Mouse (Mus musculus) gastrocnemius, postnatal 10 days (tissue): ENCODE measurements around the gene Pttg1ip. TPM values are rescaled to one million over a fixed set of nuclear protein-coding genes. Genes with fewer than 3 reads are reported as not detected.

Experiments
- DNase-seq: peaks from one replicate; pipeline ENCODE4 v3.0.0; 2021; ENCODE audit warnings: mixed read lengths
- total RNA-seq, 2 experiments: library from RNA; stranded (reverse); gene quantifications; 2 replicates each; pipeline ENCODE4 v1.2.3; 2021

Gene Pttg1ip
- total RNA-seq, 2 experiments from 2014 or later = 70.2 to 71.3 TPM

DNA sequence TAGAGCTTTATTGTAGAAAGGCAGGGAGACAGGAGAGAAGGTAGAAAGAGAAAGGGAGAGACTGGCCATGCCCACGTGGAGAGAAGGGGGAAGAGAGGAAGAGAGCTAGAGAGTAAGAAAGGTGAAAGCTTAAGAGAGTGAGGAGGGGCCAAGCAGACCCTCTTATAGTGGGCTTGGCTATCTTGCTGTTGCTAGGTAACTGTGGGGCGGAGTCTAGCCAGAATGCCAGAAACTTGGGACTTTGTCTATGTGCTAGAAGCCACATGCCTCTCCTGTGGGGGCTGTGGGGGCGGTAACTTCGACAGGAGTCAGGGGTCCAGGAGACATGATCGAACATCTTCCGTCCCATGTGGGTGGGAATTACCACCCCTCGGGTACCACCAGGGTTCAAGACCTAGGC, 12.0 kb upstream of the Pttg1ip start:
- DNase-seq = no peak

DNA sequence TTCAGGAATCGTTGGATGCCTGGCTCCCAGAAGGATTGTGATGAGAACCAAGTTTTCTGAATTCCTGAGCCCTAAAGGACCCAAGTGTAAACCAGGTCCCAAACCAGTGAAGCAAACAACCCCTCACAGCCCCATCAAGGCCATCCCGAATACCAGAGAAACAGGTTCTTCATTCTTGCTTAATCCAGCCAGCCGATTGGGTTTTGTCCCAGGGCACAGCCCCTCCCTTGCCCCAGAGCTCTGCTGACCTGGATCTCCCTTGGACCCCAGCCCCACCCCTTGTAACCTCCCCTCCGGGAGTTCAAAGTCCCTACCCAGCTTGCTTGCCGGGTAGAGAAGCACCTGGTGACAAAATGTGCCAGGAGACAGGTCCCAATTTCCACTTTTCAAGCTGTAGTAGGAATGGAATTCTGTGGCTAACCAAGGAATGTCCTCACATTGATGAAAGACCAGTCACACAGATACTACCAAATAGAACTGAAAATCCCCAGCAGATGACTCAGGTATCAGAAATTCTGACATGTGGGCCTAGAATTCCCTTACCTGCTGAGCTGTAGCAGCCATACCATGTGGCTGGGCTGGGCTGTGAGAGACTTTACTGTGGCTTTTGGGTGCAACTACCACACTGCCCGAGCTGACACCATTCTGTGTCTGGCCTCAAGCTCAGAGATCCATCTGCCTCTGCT, 11.4 kb upstream of the Pttg1ip start:
- DNase-seq = no peak

DNA sequence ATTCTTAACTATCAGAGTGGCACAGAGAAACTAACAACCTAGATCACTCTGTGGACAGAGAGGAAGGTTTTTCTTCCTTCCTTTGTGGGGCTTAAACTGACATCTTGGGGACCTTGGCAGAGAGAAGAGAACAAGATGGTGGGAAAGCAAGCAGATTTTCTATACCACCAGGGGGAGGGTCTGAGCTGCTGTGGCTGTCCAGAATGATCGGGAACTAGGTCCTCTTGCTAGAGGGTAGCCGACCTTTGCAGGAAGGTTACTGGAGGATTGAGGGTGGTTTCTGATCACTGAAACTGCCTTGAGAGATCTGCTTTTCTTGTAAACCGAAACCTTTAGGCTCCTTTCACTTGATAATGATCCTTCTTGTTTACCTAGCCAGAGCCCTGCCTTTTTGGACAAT, 9.3 kb upstream of the Pttg1ip start:
- no peak for DNase-seq

DNA sequence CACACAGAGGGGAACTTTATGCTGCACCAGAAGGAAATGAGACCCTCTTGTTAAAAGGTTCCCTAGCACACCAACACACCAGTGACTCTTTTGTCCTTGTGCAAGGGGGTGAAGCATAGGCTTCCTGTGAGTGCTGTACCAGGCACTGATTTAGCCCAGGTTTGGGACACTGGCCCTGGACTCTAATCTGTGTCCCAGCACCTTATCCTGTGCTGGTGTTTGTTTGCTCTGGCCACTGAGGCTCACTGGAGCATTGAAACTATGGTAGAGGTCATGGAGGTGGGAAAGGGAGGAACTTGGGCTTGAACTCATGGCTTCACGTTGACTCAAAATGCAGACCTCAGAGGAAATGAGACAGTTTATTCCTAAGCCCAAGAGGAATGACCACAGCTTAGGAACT, 8.4 kb upstream of the Pttg1ip start:
- no peak for DNase-seq

DNA sequence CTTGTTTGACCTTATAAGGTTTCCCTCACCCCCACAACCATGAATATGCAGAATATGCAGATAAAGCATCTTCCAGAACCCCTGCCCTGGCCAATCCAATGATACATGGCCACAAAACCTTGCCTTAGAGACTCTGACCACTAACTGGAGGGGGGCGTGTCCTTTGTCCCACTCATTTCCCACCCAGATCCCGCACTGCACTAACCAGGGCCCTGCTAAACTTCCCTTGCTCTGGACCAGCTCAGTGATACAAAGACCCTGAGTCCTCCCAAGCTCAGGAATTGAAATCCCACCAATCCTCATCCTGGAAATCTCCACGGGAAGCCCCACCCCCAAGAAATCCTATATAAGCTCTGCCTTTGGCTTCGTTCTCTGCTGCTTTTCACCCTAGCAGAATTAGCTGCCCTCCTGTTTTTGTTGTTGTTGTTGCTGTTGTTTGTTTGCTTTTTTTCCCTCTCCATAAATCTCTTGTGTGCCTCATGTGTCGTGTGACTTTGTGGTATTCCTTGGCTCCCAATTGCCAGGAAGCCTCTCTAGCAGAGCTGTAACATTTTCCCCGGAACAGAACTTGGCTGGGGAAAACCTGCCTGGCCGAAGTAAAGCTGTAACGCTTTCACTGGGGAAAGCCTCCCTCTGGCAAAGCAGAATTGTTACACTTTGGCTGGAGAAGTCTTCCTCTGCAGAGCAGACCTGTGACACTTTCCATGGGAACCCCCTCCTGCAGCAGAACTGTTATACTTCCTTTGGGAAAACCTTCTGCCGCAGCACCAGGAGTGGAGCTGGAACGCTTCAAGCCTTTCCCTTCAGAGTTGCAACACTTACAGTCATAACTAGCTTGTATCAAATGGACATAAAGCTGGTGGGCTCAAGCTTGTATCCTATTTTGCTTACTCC, 1.2 kb upstream of the Pttg1ip start:
- no peak for DNase-seq

DNA sequence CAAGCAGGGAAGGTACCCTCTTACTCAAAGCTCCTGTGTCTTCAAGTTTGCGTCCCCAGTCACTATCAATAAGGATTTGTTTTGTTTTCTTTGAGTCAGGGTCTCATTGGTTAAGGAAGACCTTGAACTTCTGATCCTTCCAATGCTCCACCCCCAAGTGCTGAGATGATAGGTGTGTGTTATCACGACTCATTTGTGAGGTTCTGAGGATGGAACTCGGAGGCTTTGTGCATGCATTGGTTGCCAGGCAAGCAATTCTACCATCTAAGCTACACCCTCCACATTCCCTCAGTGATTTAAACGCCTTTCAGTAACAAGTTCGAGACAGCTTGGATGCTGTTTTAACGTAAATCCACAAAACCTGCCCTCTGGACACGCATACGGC, 505 bp upstream of the Pttg1ip start:
- DNase-seq = no peak

DNA sequence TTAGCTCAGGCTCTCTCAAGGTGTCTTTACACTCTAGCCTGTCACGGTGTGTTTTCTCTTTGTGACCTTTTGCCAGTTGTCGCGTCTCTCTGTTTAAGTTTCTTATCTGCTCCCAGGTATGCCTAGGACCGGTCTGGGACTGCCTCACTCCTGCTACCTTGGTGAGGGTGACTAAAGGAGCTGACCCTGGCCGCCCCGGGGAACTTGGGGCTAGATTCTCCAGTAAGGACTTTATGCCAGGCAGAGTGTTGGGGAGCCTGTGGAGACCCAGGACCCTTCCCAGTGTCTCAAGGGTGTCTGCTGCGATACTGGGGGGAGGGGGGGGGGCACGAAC, 732 bp downstream of the Pttg1ip start:
- DNase-seq = no peak

DNA sequence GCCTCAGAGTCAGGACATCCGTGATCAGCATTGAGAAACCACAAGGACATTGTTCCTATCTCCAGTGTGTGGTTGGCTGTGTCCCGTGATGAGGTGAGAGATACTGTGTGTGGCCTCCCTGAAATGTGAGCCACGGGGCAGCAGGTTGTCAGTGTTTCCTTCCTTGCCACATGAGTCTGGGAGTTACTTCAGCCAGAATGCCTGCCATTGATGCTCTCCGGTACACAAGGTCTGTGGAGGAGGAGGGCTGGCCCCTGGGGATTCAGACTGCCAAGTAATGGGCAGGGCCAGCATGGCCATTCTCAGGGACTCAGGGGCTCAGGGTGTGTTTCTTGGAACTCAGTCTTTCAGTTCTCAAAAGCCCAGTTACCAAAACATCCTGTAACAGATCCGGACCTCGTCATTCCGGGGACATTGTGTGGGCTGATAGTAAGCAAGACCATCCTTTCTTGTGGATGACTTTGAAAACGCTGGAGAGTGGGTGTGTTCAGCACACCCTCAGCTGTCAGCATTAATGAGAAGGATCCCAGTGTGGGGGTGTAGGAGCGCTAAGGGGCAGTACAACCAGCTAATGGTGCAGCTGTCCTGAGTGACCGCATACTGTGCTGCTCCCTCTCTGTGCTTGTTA, 2.4 kb downstream of the Pttg1ip start:
- DNase-seq = no peak

DNA sequence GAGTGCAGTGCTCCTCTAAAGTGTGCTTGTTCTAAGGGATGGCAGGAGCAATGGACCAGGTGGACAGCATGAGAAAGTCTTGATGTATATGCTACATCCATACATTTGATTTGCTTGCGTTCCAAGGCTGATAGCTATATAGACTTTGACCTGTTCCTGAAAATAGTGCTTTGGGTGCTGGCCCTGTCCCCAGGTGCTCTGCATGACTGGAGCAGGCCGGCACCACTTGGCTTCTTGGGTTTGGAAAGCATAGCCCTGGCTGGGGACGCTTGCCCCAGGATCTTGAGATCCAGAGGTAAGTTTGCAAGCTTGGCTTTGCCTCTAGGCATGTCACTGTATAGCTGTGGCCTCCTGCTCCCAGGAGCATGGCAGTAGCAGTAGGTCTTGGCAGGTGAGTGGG, 5.1 kb downstream of the Pttg1ip start:
- DNase-seq = no peak

DNA sequence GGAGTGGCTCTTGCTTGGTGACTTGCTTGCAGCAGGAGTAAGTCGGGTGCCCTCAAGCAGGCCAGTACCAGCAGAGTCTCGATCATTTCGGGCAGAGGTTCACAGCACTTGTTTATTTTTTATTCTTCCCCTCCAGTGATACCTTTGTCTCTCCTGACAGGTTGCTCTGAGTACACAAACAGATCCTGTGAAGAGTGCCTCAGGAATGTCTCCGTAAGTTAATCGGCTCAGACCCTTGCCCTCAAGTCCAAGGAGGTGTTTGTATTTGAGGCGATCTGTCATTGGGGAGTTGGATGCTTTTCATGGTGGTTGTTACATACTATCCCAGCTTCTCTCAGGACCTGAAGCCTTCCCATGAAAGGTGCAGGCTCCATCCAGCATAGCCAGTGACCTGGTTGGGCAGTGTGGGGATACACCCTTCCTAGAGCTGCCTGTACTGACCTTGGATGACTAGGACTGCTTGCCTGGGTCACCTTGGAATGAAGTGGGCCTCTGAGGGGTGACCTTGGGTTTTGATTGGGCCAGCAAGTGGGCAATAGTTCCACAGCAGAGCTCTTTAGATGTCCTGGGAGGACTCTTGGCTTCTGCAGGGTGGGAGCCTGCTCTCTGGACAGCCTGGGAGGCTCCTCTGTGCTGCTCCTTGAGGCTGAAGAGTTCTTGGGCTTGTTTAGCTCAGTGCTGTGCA, 5.7 kb downstream of the Pttg1ip start:
- DNase-seq = no peak

DNA sequence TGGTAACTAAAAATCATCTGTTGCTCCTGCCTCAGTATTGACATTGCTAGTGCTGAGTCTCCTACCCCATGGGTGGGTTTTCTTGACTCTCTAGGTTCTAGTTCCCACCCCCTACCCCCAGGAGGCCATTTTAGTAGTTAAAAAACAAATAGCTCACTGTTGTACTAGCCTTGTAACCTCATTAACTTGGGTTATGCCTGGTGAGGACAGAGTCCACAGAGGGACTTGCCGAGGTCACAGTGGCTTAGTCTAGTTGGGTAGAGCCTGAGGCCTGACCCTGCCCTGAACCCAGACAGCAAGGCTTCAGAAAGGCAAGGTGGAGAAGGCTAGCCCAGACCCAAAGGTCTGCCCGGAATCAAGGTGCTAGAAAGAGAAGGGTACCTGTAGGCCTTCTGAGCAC, 6.5 kb downstream of the Pttg1ip start:
- DNase-seq = no peak

DNA sequence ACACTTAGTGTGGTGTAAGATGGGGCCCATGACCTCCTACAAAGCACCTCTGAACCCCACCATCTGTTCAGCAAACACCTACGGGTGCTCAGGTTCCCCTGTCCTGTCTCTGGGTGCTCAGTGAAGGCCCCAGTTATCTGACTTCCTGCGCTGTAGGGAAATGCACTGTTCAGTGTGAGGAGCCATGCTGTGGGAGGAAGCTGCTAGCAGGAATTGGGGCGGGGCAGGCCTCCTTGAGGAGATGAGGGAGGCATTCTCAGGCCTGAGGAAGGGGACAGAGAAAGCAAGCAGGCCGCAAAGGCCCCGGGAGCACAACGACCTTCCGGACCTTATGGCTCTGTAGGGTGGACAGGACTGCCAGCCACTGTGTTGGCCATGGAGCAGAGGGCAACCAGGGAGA, 7.6 kb downstream of the Pttg1ip start:
- DNase-seq = no peak

DNA sequence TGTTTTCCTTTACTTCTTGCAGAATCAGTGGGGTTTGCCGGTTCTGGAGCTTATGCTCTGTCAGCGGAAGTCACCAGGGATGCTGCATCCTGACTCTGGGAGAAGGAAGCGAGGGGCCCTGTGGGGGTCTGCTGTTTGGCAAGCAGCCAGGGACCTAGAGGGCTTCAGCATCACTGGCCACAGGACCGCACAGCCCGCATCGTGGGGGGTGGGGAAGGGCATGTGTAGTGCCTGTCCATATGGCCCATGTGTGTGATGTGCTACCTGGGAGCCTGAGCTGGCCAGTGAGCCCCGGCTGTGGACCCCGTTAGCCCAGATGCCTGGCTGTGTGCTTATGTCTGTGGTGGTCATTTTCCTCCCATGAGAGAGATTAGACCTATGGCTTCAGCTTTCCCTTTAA, 8.2 kb downstream of the Pttg1ip start:
- DNase-seq = no peak

DNA sequence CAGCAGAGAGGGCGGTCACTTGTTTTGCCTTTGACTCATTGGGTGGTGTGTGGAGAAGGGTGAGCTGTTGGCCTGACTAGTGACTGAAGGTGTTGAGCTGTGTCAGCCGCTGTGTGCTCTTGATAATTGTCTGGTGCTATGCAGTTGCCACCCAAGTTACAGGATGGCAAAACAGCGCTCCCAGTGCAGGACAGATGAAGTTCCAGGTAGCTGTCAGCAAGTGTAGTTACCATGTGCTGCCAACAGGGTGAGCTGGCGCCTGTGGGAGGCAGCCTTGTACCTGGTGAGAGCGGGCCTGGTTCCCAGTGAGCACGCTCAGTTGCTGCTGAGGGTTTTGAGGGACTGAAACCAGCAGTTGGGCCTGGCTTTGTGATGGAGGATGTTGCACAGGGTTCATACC, 9.3 kb downstream of the Pttg1ip start:
- DNase-seq = no peak

DNA sequence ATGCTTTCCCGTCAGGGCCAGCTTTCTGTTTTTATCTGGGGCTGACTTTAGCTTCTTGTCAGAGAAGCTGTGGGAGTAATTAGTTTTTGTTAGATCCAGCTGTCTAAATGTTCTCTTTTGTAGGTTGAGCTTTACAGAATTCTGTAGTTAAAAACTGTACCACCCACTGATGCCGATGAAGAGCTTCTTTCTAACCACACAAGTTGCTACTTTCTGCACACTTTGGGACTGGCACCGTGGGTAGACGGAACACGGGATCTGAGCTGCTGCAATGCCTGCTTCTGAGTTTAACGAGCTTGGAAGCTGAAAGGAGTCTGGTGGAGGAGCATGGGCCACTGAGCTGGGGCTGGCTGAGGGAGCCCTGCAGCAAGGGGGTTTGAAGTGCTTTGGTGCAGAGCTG, 10.0 kb downstream of the Pttg1ip start:
- DNase-seq = no peak

DNA sequence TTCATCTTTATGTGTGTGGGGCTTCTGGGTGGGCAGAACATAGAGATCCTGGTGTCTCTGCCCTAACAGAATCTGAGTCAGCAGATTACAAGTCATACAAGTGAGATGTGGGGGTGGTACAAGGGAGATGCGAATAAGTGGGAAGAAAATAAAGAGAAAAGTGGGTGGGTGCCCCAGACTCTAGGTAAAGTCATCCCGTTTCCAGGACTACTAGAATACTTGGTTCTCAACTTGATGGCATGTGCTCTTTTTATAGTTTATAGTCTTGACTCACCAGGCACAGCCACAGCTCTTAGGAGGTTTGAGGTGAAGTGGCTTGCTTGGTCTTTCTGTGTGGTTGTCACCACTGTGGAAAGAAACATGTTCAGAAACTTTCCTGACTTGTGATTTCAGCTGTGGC, 14.5 kb downstream of the Pttg1ip start:
- no peak for DNase-seq

DNA sequence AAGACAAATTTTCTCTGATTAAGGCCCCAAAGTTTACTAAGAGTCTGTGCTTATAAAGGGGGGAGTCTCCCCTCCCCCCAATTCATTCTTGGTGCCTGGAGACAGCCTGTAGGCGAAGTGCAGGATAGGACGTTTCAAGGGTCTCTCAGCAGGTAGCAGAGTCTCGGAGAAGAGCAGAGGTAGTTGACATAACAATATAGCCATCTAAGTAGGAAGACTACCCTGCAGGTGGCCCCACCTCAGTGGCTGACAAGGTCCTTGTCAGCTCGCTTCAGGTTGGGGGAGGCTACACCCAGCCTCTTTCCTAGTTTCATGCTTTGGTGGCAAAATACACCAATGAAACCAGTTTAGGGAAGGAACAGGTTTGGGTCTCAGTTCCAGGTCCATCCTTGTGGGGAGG, 21.5 kb downstream of the Pttg1ip start:
- no peak for DNase-seq

DNA sequence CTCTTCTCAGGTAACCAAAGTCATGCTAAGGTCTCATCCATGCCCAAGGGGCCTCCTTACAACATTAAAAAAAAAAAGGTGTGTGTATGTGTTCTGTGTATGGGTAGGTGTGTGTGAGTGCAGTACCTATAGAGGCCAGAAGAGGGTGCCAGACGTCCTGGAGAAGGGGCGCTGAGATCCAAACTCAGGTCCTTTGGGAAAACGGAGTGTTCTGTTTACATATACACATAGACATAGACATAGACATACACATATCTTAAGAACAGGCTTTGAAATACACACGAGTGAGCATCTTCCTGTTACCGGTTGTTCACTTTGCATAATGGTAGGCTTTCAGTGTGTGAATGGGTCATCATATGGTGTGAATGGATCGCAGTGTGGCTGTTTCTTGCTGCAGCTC, 22.6 kb downstream of the Pttg1ip start:
- DNase-seq = no peak

DNA sequence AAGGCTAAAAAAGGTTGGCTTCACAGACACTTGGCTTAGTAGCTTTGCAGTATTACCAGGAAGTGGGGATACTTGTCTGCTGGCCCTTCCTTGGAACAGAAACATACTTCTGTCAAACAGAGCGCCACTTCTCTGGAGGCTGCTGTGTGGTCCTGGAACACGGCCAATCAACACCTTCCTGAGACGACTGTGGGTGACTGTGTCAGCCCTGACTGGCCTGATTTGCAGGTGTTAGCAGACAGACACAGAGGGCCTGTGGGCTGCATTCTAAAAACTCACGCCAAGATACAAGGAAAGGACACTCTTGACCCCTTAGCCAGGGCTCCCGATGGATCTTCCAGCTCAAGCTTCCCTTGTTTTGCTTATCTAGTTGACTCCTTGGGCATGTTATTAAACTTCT, 23.4 kb downstream of the Pttg1ip start:
- no peak for DNase-seq

DNA sequence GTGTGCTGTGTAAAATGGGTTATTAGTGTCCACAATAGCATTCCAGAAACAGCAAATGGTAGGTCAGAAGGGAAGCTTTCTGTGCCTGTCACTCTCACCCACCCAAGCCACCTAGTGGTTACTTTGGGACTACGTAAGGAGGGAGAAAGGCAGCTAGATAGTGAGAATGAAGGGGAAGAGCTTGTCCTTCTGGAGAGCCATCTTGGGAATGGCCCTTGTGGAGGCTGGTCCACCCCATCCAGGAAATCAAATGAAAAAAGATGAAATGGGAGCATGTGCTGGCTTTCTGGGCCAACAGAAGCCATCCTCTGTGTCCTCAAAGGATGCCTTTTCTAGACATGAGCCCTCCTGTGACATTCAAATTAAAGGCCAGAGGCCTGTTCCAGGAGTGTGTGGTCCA, 23.8 kb downstream of the Pttg1ip start:
- DNase-seq = no peak

DNA sequence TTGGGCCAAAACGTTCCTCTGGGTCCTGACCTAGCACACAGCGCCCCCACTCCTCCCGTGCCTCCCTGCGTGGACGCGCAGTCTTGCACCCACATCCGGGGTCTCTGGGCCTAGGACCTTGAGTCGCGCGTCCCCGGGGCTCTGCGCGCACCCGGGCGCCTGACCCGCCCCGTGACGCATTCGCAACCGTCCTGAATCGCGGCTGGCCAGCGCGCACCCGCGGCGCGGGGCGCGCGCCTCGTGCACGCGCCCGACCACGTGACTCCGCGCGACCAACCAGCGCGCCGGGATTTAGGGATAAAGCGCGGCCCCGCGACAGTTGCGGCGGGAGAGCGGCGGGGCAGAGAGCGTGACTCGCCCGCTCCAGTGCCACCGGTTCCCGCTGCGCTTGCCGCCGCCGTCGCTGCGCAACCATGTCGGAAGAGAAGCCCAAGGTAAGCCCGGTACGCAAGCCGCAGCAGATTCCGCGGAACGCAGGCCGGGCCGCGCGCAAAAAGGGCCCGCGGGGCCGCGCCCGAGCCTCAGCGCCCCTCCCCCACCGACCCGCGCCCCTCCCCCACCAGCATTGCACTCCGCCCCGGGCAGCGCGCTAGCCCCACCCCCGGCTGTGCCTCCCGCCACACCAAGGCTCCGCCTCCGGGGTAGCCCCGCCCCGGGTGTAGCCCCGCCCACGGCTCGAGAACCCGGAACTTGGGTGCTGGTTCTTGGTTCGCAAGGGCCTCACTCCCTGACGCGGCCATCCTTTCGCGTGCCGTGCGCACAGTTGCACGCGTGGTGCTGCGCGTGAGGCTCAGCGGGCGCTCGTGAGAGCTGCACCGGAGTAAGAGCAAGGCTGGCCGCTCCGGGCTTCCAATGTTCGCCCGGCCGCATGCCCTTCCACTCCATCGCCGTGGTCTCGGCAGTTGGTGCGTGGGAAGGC, 24.6 kb downstream of the Pttg1ip start, which contains the start of the genes Sumo3 and Gm49325:
Gene Sumo3, plus strand, starts transcription at position 190 of the 919 bp plus-strand sequence.
Gene Gm49325, plus strand, starts transcription at position 290 of the 919 bp plus-strand sequence.
- peak; percentile 99 for DNase-seq

DNA sequence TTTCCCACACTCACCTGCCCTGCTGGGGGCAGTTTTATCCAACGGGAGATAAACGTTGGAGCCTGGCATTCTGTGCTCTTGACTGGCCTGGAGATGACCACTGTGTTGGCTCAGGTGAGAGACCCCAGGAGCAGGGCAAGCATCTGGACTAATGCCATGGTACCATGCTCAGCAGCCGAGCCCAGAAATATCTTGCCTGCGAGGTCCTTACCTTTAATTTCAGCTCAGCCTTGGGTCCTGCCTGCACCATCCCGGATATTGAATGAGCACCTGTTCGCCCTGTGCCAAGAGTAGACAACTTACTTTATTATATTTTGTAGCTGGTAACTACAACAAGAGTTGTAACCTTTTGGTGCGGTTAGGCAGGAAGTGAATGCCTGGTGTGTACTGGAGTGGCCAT, 25.3 kb downstream of the Pttg1ip start:
- no peak for DNase-seq
